ENCODE assay signal across 8 mouse cellular contexts in the genomic region with DNA sequence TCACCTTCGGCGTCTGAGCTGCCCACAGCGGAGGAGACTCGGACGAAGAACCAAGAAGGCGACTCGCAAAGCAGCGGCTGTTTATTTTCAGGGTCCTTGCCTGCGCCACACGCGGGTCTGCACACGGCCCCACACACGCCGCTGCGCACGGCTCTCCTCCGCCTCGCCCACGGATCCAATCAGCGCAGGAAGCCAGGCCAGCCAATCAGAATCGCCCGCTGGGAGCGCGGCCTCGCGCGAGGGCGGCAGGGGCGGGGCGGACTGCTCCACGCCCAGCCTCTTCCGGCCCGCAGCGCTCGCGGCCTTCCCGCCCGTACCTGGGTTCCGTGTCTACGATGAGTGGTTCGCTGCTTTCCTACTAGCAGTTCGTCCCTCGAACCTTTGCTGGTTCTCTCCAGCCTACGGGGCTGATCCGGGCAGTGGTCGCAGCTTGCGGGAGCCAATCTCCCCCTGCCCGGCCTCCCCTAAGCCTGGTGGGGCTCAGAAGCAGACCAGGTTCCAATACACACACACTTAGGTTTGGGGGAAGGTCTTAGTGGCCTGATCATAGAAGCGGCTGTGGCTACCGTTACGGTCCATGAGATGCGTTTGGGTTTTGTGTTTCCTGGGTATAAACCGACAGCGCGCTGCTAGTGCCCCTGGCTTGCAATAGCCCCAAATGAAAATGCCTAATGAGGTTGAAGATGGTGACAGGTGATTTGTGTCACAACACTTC. TPM values are rescaled to one million over a fixed set of nuclear protein-coding genes. Genes with fewer than 3 reads are reported as not detected.
DNase-seq lines count a peak whose midpoint lies in the region; ATAC-seq and TF ChIP-seq lines count a peak whose summit lies in the region.

A gene (minus strand): TSS at position 207 of the 715 bp plus-strand sequence.

- peak; percentile 99 for ATAC-seq in embryonic facial prominence, embryonic 13.5 days (ENCODE audit: insufficient number of reproducible peaks, insufficient read depth, low FRiP score, low TSS enrichment, low read depth)
- peak; percentile 98 for ATAC-seq in limb, embryonic 13.5 days (ENCODE audit: low FRiP score, low read depth)
- ATAC-seq in midbrain, embryonic 16.5 days, result peak; percentile 99

- H3K9me3 ChIP-seq in embryonic facial prominence, embryonic 13.5 days, result no peaks in the 10 kb centered on the region
- H3K9me3 ChIP-seq in limb, embryonic 13.5 days, result no peaks in the 10 kb centered on the region
- H3K9me3 ChIP-seq in midbrain, embryonic 16.5 days (replicated peaks; ENCODE audit: control insufficient read depth, low read length, poor library complexity, severe bottlenecking), result no peaks in the 10 kb centered on the region

- H3K27me3 ChIP-seq in embryonic facial prominence, embryonic 13.5 days, result no peaks in the 10 kb centered on the region
- no peaks in the 10 kb centered on the region for H3K27me3 ChIP-seq in heart, adult 2 months (ENCODE audit: control insufficient read depth, insufficient read depth, low read length)
- H3K27me3 ChIP-seq in limb, embryonic 13.5 days, result no peaks in the 10 kb centered on the region
- no peaks in the 10 kb centered on the region; the same call in 1 of the 2 replicates for H3K27me3 ChIP-seq in midbrain, embryonic 16.5 days (ENCODE audit: control insufficient read depth, insufficient read depth, low read depth, low read length)

- TF ChIP-seq CTCF in heart, adult 2 months (IDR thresholded peaks at IDR 0.05), result peak; percentile 10; the same call in 1 of the 2 replicates

- peaks cover 21% of the 10 kb centered on the region for H3K4me1 ChIP-seq in embryonic facial prominence, embryonic 13.5 days
- peaks cover 10% of the 10 kb centered on the region for H3K4me1 ChIP-seq in heart, adult 2 months (ENCODE audit: control insufficient read depth, insufficient read depth, low read length)
- peaks cover 33% of the 10 kb centered on the region for H3K4me1 ChIP-seq in limb, embryonic 13.5 days
- H3K4me1 ChIP-seq in midbrain, embryonic 16.5 days (ENCODE audit: control insufficient read depth, insufficient read depth, low read length), result peaks cover 29% of the 10 kb centered on the region

- H3K4me3 ChIP-seq in embryonic facial prominence, embryonic 13.5 days, result peak within 1 kb of the TSS; percentile 98
- H3K4me3 ChIP-seq in heart, adult 2 months, result peak within 1 kb of the TSS; percentile 65
- H3K4me3 ChIP-seq in limb, embryonic 13.5 days, result peak within 1 kb of the TSS; percentile 99
- peak within 1 kb of the TSS; percentile 100 for H3K4me3 ChIP-seq in midbrain, embryonic 16.5 days (ENCODE audit: low read depth, low read length)

- peak within 1 kb of the TSS; percentile 73 for H3K4me2 ChIP-seq in embryonic facial prominence, embryonic 13.5 days
- peak within 1 kb of the TSS; percentile 81 for H3K4me2 ChIP-seq in limb, embryonic 13.5 days (replicated peaks)
- H3K4me2 ChIP-seq in midbrain, embryonic 16.5 days (ENCODE audit: low read length), result peak within 1 kb of the TSS; percentile 96

- H3K9ac ChIP-seq in embryonic facial prominence, embryonic 13.5 days, result peak within 1 kb of the TSS; percentile 100
- H3K9ac ChIP-seq in heart, adult 2 months (ENCODE audit: low read depth, low read length), result peak within 1 kb of the TSS; percentile 96
- peak within 1 kb of the TSS; percentile 99 for H3K9ac ChIP-seq in limb, embryonic 13.5 days
- peak within 1 kb of the TSS; percentile 99 for H3K9ac ChIP-seq in midbrain, embryonic 16.5 days (ENCODE audit: low read depth, low read length)

- intact Hi-C loops in heart, adult 2 months (cut with DNase I), result loop anchor here (1.0 to 5.0 kb wide), 4 partner anchors 13 to 62 kb away; a partner anchor contains a TSS

- peak; percentile 96 for TF ChIP-seq POLR2A in heart, adult 2 months (IDR thresholded peaks at IDR 0.05; ENCODE audit: insufficient read depth, low read depth, low read length)

- 0 out of 2 replicates have a peak, but pooled peaks have one; percentile 20 for TF ChIP-seq EP300 in heart, adult 2 months (IDR thresholded peaks at IDR 0.05; ENCODE audit: insufficient read depth, low read depth, low read length)

- H3K27ac ChIP-seq in embryonic facial prominence, embryonic 13.5 days, result peak within 1 kb of the TSS; percentile 97
- peak within 1 kb of the TSS; percentile 97 for H3K27ac ChIP-seq in heart, adult 2 months
- H3K27ac ChIP-seq in limb, embryonic 13.5 days, result peak within 1 kb of the TSS; percentile 96
- H3K27ac ChIP-seq in midbrain, embryonic 16.5 days (ENCODE audit: low read length), result peak within 1 kb of the TSS; percentile 96

- peak; percentile 96 for DNase-seq in 3134 (ENCODE audit: extremely low read depth, insufficient read length, low spot score)
- peak; percentile 98 to 99 for DNase-seq in adrenal gland, postnatal 36 days
- peak; percentile 96 to 98 for DNase-seq in heart, adult 2 months
- peak; percentile 95 for DNase-seq in kidney, adult 8-10 months
- peak; percentile 95 to 99 for DNase-seq in spleen, postnatal 10 days (ENCODE audit: low spot score in 2 of 2)

- peaks cover 6% of the 10 kb centered on the region; the same call in 1 of the 2 replicates for H3K79me2 ChIP-seq in heart, adult 2 months (replicated peaks; ENCODE audit: control insufficient read depth, insufficient read depth, low read length)

- peaks cover 11% of the 10 kb centered on the region for H3K36me3 ChIP-seq in embryonic facial prominence, embryonic 13.5 days
- peaks cover 28% of the 10 kb centered on the region for H3K36me3 ChIP-seq in heart, adult 2 months (ENCODE audit: control insufficient read depth, insufficient read depth, low read length)
- peaks cover 14% of the 10 kb centered on the region for H3K36me3 ChIP-seq in limb, embryonic 13.5 days
- H3K36me3 ChIP-seq in midbrain, embryonic 16.5 days (ENCODE audit: control insufficient read depth, insufficient read depth, low read length), result no peaks in the 10 kb centered on the region

- under 1% methylated on average over 55 of the region's 55 CpGs for WGBS in embryonic facial prominence, embryonic 13.5 days
- under 1% methylated on average over 55 of the region's 55 CpGs for WGBS in heart, adult 2 months
- under 1% methylated on average over 55 of the region's 55 CpGs for WGBS in limb, embryonic 13.5 days
- 1% methylated on average over 54 of the region's 55 CpGs for WGBS in midbrain, embryonic 16.5 days

RNA-seq across cellular contexts. Expression of the gene that starts here (rescaled TPM):
- 100 to 1,000 TPM; 448 to 491 TPM for total RNA-seq in adrenal gland, postnatal 36 days (2021)
- 1,121 and 1,158 TPM in 2 replicates for polyA plus RNA-seq in embryonic facial prominence, embryonic 13.5 days (2015; fragmentation: Nextera tagmentation; extraction: Ambion mirVana)
- total RNA-seq in heart, adult 2 months (2021), result 100 to 1,000 TPM; 303 to 355 TPM
- 201 and 451 TPM in 2 replicates for polyA plus RNA-seq in heart, adult 2 months (2012; rRNA removed)
- 1,115 and 1,121 TPM in 2 replicates for polyA plus RNA-seq in limb, embryonic 13.5 days (2015; fragmentation: Nextera tagmentation; extraction: Ambion mirVana)
- polyA plus RNA-seq in midbrain, embryonic 16.5 days (2015; fragmentation: Nextera tagmentation; extraction: Ambion mirVana), result 484 and 498 TPM in 2 replicates

Comparison
In these comparisons a context has a peak if more than half of its experiments do, and no peak if none do; other contexts are left out.
1. Peak in every context shown above with its lines: DNase-seq, ATAC-seq, H3K4me3 ChIP-seq and H3K27ac ChIP-seq.